Mouse (Mus musculus) heart, embryonic 16.5 days (tissue): ENCODE results near the gene Nme3. TPM values are rescaled to one million over a fixed set of nuclear protein-coding genes. Genes with fewer than 3 reads are reported as not detected.
A peak's percentile ranks its signal among the peaks of the same experiment; 100 is the strongest.

Experiments used
- ATAC-seq: fragments of 200-750 bp; cut with Nextera tagmentation; replicated peaks from 2 replicates; pipeline ENCODE4 v1.8.0; 2017; ENCODE audit warnings: moderate number of reproducible peaks; ENCODE audit not compliant: insufficient read depth, low FRiP score; ENCODE audit errors: extremely low read depth
- H3K27ac ChIP-seq: fragments of 300-500 bp; sonication (generic); 2 replicates; pipeline ENCODE4 v1.5.1; 2014; ENCODE audit warnings: mild to moderate bottlenecking, low read length, control low read depth, moderate library complexity
- H3K27me3 ChIP-seq: fragments of 300-500 bp; sonication (generic); 2 replicates; pipeline ENCODE4 v1.6.1; 2014; ENCODE audit warnings: low read length, mixed read lengths; ENCODE audit not compliant: control insufficient read depth, insufficient read depth
- H3K36me3 ChIP-seq: fragments of 300-500 bp; sonication (generic); 2 replicates; pipeline ENCODE4 v1.6.1; 2014; ENCODE audit not compliant: control insufficient read depth, insufficient read depth
- H3K4me1 ChIP-seq: fragments of 300-500 bp; sonication (generic); 2 replicates; pipeline ENCODE4 v1.6.1; 2014; ENCODE audit warnings: low read length, mixed read lengths; ENCODE audit not compliant: control insufficient read depth, insufficient read depth
- H3K4me2 ChIP-seq: fragments of 300-500 bp; sonication (generic); 2 replicates; pipeline ENCODE4 v1.6.1; 2014; ENCODE audit warnings: low read depth, mild to moderate bottlenecking, control low read depth, low read length
- H3K4me3 ChIP-seq: fragments of 300-500 bp; sonication (generic); 2 replicates; pipeline ENCODE4 v1.5.1; 2014; ENCODE audit warnings: mild to moderate bottlenecking, control low read depth, low read length
- H3K9ac ChIP-seq: fragments of 300-500 bp; sonication (generic); 2 replicates; pipeline ENCODE4 v1.6.1; 2014; ENCODE audit warnings: low read length, control low read depth
- H3K9me3 ChIP-seq: fragments of 300-500 bp; sonication (generic); replicated peaks from 2 replicates; pipeline ENCODE4 v1.6.1; 2016; ENCODE audit warnings: low read length; ENCODE audit not compliant: control insufficient read depth
- WGBS: fragments of 180-500 bp; shearing (Covaris S2); extraction: QIAGEN DNeasy Blood & Tissue Kit; methylation state at CpG from one replicate; pipeline ENCODE4 v1.1.7; 2014; 5-methylcytosine and 5-hydroxymethylcytosine counted together
- polyA plus RNA-seq: library from polyadenylated mRNA; unstranded; fragments of >200 nt; fragmentation: Nextera tagmentation; extraction: Ambion mirVana; gene quantifications from 2 replicates; pipeline ENCODE4 v1.2.1, GENCODE M21; 2015

The Nme3 gene
- polyA plus RNA-seq, 1 experiment from 2014 or later = 42.1 TPM

- H3K9me3 ChIP-seq = no peaks in the 10 kb centered on the region
- 66% methylated on average over 8 of the region's 8 CpGs for WGBS
- no peak overlapping the region for H3K27ac ChIP-seq
- no peak overlapping the region for H3K4me2 ChIP-seq
- ATAC-seq = no peak
- H3K36me3 ChIP-seq = no peaks in the 10 kb centered on the region
- H3K27me3 ChIP-seq = no peaks in the 10 kb centered on the region
- H3K9ac ChIP-seq = no peak overlapping the region
- no peaks in the 10 kb centered on the region for H3K4me1 ChIP-seq
- no peak overlapping the region for H3K4me3 ChIP-seq
Measured at GRCm38 (mm10) chr17:24874989-24875388, 21.3 kb upstream of the Nme3 start.

DNA sequence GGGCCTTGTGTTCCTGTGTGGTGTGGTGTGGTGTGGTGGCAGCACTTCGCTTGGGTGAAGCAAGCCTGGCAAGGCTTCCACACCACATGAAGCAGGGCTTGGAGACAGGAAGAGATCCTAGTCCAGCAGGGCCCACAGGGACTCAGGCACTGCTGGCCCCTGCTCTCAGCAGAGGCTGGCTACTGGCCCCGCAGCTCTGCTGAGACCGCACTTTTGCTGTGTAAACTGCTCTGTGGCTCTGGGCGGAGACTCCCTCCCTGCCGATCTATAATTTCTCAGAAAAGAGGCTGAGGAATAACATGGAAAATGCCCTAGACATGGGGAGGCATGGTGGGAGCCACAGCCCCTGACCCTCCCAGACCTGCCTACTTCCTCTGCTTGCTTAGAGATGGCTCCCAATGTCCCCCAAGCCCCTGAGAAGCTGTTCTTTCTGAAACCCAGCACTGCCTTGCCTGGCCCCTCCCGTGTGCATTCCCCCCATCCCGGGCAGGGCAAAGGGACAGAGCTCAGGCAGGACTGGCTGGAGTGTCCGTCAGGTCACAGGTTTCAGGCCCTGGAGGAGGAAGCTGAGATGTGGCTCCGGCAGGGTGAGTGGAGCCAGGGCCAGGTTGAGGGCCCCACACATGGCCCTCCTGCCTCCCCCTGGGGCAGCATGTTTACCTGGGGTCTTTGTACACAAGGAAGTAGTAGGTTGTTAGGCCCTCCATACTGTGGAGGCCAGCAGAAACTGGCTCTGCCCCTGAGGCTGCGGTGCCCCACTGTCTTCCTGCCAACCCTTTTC is 18.8 kb upstream of the Nme3 start:
- H3K9ac ChIP-seq = no peak overlapping the region; the same call in 1 of the 2 replicates
- H3K27me3 ChIP-seq = no peaks in the 10 kb centered on the region
- peak; percentile 46; the same call in 1 of the 2 replicates for ATAC-seq
- H3K9me3 ChIP-seq = no peaks in the 10 kb centered on the region
- H3K27ac ChIP-seq = no peak overlapping the region
- peaks cover 2% of the 10 kb centered on the region; the same call in 1 of the 2 replicates for H3K36me3 ChIP-seq
- no peaks in the 10 kb centered on the region for H3K4me1 ChIP-seq
- no peak overlapping the region for H3K4me2 ChIP-seq
- WGBS = 58% methylated on average over 10 of the region's 10 CpGs
- no peak overlapping the region for H3K4me3 ChIP-seq

GRCm38 (mm10) chr17:24878117-24878397 is 18.2 kb upstream of the Nme3 start:
- H3K4me3 ChIP-seq = no peak overlapping the region
- no peaks in the 10 kb centered on the region for H3K27me3 ChIP-seq
- H3K9ac ChIP-seq = peak overlapping the region; percentile 20; the same call in 1 of the 2 replicates
- no peak overlapping the region for H3K27ac ChIP-seq
- peaks cover 5% of the 10 kb centered on the region; the same call in 1 of the 2 replicates for H3K36me3 ChIP-seq
- no peak for ATAC-seq
- no peaks in the 10 kb centered on the region for H3K9me3 ChIP-seq
- no peak overlapping the region for H3K4me2 ChIP-seq
- H3K4me1 ChIP-seq = no peaks in the 10 kb centered on the region
- WGBS = 35% methylated on average over 5 of the region's 5 CpGs

GRCm38 (mm10) chr17:24878531-24878930 is 17.8 kb upstream of the Nme3 start:
- Histone ChIP-seq H3K27ac (no peak overlapping the region), H3K36me3 (peaks cover 9% of the 10 kb centered on the region; the same call in 1 of the 2 replicates)

GRCm38 (mm10) chr17:24881738-24882440 is 14.4 kb upstream of the Nme3 start:
- H3K9me3 ChIP-seq = no peaks in the 10 kb centered on the region
- H3K36me3 ChIP-seq = peaks cover 9% of the 10 kb centered on the region; the same call in 1 of the 2 replicates
- H3K4me3 ChIP-seq = no peak overlapping the region
- WGBS = 47% methylated on average over 7 of the region's 7 CpGs
- no peak overlapping the region for H3K4me2 ChIP-seq
- no peaks in the 10 kb centered on the region for H3K27me3 ChIP-seq
- peaks cover 8% of the 10 kb centered on the region for H3K4me1 ChIP-seq
- H3K27ac ChIP-seq = no peak overlapping the region
- no peak overlapping the region for H3K9ac ChIP-seq
- ATAC-seq = no peak

More at GRCm38 (mm10) chr17:24878531-24878930, 17.8 kb upstream of the Nme3 start:
- ATAC-seq = no peak
- no peaks in the 10 kb centered on the region for H3K9me3 ChIP-seq
- no peak overlapping the region for H3K4me3 ChIP-seq
- H3K4me2 ChIP-seq = no peak overlapping the region
- H3K4me1 ChIP-seq = no peaks in the 10 kb centered on the region
- WGBS = 72% methylated on average over 8 of the region's 8 CpGs
- no peaks in the 10 kb centered on the region for H3K27me3 ChIP-seq
- no peak overlapping the region for H3K9ac ChIP-seq

GRCm38 (mm10) chr17:24884391-24884790 is 11.9 kb upstream of the Nme3 start:
- H3K9ac ChIP-seq = no peak overlapping the region
- no peaks in the 10 kb centered on the region for H3K9me3 ChIP-seq
- no peak overlapping the region for H3K27ac ChIP-seq
- no peak overlapping the region for H3K4me3 ChIP-seq
- peaks cover 14% of the 10 kb centered on the region; the same call in 1 of the 2 replicates for H3K36me3 ChIP-seq
- H3K27me3 ChIP-seq = no peaks in the 10 kb centered on the region
- ATAC-seq = no peak
- H3K4me2 ChIP-seq = no peak overlapping the region
- WGBS = 70% methylated on average over 6 of the region's 6 CpGs
- peaks cover 20% of the 10 kb centered on the region for H3K4me1 ChIP-seq

GRCm38 (mm10) chr17:24885356-24886133 is 10.8 kb upstream of the Nme3 start:
- Histone ChIP-seq H3K27ac (no peak overlapping the region), H3K9me3 (no peaks in the 10 kb centered on the region), H3K4me2 (peak overlapping the region; percentile 96), H3K4me3 (peak overlapping the region; percentile 76), H3K9ac (peak overlapping the region; percentile 74), H3K4me1 (peaks cover 20% of the 10 kb centered on the region), H3K36me3 (peaks cover 18% of the 10 kb centered on the region), H3K27me3 (no peaks in the 10 kb centered on the region)
- ATAC-seq = no peak
- 23% methylated on average over 22 of the region's 22 CpGs for WGBS

- Histone ChIP-seq H3K27ac (peak within 1 kb of the TSS; percentile 80), H3K9me3 (no peaks in the 10 kb centered on the region), H3K4me1 (peaks cover 20% of the 10 kb centered on the region), H3K9ac (peak within 1 kb of the TSS; percentile 94), H3K27me3 (no peaks in the 10 kb centered on the region), H3K36me3 (peaks cover 23% of the 10 kb centered on the region), H3K4me3 (peak within 1 kb of the TSS; percentile 97), H3K4me2 (peak within 1 kb of the TSS; percentile 98)
- peak; percentile 95 for ATAC-seq
- WGBS = under 1% methylated on average over 69 of the region's 69 CpGs
Measured at GRCm38 (mm10) chr17:24886134-24886931, 10.0 kb upstream of the Nme3 start, which contains the start of the genes Nubp2 and Spsb3. TSS of gene Nubp2 (minus strand) at chr17:24886349. TSS of gene Spsb3 (plus strand) at chr17:24886643.
